Mouse (Mus musculus): ENCODE measurements around the gene Abcc2.

- TF ChIP-seq POLR2A (IDR thresholded peaks at IDR 0.05; ENCODE audit: low read depth, low read length) (no peak), CTCF (IDR thresholded peaks at IDR 0.05; ENCODE audit: extremely low read depth, insufficient read length, insufficient replicate concordance, low read depth, low read length) (no peak)
These were observed 27.1 kb upstream of the Abcc2 start for GRCm38 (mm10) chr19:43754872-43755271.

Data from small intestine, adult 2 months (tissue).